Mouse (Mus musculus) inflammation-experienced regulatory T-cells, adult 6 months (primary cell): Measurements from ENCODE around the gene Tmem120b. TPM values are rescaled to one million over a fixed set of nuclear protein-coding genes. Genes with fewer than 3 reads are reported as not detected.

Experiments used
- ATAC-seq: one replicate; pipeline ENCODE4 v1.8.0; 2017
- polyA plus RNA-seq, 3 experiments: library from polyadenylated mRNA; unstranded; fragments of 100-300 nt; shearing (Covaris generic); gene quantifications; one replicate each; pipeline ENCODE4 v1.2.1; 2017

The Tmem120b gene
- polyA plus RNA-seq, 3 experiments from 2014 or later = 1.1 to 2.1 (median 1.5) TPM

DNA sequence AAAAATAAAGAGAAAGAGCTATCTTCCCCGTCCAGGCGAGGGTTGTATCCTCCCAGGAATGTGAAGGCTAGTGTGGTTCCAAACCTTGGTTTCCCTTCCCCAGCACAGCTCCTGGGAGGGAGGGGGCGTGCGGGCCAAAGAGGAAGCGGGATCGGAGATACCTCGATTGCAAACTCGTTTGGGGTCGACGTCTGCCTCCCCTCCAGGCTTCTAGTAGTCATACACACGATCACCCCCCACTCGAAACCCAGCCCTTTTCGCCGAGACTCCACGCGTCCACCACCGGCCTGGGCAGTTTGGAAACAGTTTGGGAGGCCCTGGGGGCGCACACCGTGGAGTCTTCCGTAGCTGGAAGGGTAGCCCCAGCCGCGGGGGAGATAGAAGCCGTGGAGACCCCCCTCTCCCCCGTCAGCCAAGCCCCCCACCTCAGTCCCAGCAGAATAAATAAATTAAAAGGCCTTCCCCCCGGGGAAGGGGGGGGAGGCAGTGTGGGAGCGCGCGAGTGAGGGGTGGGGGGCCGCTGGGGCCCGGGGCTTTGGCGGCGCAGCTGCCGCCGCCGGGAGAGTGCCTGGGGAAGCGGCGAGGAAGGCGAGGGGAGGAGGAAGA lies 73.4 kb downstream of the Tmem120b start:
- no peak for ATAC-seq

GRCm38 (mm10) chr5:123142161-123143157 lies 74.2 kb downstream of the Tmem120b start, which contains the start of gene Setd1b:
Gene Setd1b, plus strand, starts transcription at chr5:123142193.
- ATAC-seq = no peak

DNA sequence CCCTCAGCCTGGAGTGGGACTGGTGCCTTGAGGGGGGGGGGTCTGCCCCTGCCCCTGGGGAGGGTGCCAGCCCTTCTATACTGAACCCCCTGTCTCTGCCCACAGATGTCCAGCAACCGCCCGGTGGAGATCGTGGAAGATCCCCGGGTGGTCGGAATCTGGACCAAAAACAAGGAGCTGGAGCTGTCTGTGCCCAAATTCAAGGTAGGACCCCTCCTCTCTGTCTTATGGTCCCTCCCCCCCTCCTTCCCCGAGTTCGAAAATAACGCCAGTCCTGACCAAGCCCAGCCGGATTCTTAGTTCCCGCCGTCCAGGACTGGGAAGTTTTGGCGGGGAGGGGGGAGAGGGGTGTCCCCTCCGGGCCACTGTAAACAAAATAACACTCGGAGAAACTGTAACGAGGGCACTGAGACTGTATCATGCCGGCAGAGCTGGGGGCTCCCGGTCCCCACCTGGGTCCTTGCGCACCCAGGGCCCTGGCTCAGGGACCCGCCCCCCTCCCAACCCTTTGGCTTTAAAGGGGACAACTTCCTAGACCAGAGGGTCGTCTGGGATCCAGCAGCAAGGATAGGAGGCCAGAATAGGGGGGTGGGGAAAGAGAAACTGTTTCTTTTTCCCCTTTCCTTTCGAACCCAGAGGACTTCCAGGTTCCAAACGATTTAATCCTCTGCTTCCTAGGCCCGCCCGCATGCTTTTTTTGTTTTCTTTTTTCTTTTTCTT lies 75.2 kb downstream of the Tmem120b start:
- no peak for ATAC-seq

GRCm38 (mm10) chr5:123143971-123144745 lies 75.9 kb downstream of the Tmem120b start:
- no peak for ATAC-seq

GRCm38 (mm10) chr5:123144746-123145590 lies 76.8 kb downstream of the Tmem120b start:
- peak; percentile 26 for ATAC-seq

DNA sequence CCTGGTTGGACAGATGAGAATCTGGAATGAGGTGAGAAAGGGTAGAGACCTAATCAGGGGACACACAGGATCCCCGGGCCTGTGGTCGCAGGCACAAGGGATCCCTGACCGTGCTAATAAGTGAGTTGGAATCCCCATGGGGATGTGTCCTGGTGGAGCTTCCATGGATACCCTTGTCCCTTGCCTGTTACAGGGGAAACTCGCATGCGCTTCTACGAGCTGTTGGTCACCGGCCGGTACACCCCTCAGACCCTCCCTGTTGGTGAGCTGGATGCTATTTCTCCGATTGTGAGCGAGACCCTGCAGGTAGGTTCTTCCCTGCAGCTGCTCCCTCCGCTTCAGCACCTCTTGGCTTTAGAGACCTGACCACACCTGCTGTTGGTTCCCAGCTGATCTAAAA lies 78.1 kb downstream of the Tmem120b start:
- no peak for ATAC-seq

DNA sequence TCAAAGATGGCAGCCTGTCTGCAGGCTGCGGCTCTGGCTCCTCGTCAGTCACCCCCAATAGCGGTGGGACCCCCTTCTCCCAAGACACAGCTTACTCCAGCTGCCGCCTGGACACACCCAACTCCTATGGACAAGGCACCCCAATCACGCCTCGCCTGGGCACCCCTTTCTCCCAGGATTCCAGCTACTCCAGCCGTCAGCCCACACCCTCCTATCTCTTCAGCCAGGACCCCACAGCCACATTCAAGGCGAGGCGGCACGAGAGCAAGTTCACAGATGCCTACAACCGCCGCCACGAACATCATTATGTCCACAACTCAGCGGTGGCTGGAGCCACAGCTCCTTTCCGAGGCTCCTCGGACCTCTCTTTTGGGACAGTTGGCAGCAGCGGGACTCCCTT lies 79.4 kb downstream of the Tmem120b start:
- no peak for ATAC-seq

- no peak for ATAC-seq
Measured at GRCm38 (mm10) chr5:123148073-123148722, 80.0 kb downstream of the Tmem120b start.

DNA sequence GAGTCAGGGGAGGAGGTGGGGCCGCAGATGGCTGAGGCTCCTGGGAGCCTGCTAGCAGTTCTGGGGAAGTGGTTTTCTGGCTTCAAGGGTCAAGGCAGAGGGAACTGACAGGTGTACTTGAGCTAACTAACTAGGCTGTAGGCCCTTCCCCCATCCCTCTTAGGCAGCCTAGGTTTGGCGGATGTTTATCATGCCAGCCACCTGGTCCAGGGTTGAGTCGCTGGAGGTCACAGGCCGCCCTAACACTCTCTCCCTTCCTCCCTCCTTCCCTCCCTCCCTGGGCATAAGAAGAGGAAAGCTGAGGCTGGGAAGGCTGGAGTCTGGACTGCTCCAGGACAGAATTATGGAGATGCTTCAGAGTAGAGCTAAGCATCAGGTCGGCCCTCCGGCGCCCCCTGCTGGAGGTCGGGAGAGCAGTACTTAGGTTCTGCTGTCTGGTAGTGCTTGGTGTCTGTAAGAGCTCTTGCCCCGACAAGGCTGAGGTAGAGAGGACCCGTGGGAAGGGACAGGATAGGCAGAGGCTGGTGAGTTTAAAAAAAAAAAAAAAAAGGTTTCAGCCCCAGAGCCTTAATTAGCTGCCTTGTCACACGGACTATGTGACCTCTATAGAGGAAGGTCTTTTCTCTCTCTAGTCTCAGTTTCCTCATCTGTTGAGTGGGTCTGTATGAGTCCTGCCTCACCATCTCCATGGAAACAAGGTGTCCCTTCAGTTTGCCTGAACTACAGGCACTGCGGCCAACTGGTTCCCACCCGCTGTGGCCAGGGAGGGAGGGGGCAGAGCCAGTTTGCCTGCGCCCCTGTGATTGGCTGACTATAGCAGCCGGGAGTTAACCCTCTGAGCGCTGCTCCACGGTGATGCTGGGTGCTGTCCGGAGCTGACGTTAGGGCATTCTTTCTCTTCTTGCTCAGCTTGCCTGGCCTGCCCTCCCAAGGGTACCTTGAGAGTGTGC lies 81.5 kb downstream of the Tmem120b start:
- ATAC-seq = peak; percentile 61

DNA sequence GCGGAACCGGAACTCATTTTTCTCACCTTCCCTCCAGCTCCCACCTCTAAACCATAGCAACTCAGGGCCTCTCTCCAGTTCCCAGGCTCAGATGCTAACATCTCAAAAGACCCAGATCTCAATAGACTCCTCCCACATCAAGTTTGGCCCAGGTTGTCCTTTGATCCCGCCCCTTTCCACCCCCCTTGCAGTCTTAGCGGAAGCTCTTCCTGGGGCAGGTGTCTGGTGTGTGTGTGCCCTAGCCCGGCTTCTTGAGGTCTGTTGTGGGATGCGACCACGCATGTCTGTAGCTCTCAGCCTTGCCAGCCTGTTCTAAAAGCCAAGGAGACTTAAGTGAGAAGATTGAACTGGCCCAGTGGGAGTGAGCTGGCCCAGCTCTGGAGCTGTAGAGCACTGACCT lies 82.4 kb downstream of the Tmem120b start:
- peak; percentile 78 for ATAC-seq

DNA sequence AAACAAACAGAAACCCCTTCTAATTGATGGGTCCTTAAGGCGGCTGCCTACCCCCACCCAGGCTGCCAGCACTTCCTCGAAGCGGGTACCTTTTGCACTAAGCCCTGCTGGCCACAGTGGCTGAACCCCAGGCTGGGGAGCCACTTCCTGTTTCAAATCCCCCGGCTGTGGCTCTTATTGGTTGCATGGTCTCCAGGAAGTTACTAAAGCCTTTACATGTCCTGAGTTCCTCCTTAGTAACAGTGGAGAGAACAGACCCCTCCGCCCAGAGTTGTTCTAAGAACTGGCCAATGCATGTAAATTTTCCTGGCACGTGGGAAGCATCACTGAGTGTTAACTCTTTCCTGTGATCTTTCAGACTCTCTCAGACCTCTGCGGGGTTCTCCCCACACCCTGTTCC lies 82.9 kb downstream of the Tmem120b start:
- ATAC-seq = peak; percentile 78

DNA sequence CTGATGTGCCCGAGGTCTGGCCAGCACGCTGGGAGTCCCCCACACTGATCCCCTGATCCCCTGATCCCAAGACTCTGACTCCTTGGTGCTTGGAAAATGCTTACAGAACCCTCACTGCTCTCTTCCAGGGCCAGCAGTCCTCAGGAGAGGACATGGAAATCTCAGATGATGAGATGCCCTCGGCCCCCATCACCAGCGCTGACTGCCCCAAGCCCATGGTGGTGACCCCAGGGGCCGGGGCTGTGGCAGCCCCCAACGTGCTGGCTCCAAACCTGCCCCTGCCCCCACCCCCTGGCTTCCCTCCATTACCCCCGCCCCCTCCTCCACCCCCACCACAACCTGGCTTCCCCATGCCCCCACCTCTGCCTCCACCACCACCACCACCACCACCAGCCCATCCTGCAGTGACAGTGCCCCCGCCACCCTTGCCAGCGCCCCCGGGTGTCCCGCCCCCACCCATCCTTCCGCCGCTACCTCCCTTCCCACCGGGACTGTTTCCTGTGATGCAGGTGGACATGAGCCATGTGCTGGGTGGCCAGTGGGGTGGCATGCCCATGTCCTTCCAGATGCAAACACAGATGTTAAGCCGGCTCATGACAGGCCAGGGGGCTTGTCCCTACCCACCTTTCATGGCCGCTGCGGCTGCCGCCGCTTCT lies 83.6 kb downstream of the Tmem120b start:
- ATAC-seq = no peak

DNA sequence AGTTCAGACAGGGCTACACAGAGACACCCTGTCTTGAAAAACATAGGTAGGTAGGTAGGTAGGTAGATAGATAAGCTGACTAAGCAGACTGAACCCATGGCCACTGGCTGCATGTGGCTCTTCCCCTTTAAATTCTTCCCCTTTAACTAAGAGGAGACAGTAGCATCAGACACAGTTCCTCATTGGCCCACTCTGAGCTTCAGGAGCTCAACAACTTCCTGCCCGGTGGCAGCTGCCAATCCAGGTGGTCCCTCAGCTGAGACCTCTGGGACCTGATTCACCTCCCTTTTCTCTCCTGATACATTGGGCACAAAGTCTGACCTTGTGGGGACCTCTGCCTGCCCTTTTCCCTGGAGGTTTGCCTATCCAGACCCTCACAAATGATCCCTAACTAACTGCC lies 84.7 kb downstream of the Tmem120b start:
- no peak for ATAC-seq

- no peak for ATAC-seq
Measured at GRCm38 (mm10) chr5:123155425-123155824, 87.2 kb downstream of the Tmem120b start.

DNA sequence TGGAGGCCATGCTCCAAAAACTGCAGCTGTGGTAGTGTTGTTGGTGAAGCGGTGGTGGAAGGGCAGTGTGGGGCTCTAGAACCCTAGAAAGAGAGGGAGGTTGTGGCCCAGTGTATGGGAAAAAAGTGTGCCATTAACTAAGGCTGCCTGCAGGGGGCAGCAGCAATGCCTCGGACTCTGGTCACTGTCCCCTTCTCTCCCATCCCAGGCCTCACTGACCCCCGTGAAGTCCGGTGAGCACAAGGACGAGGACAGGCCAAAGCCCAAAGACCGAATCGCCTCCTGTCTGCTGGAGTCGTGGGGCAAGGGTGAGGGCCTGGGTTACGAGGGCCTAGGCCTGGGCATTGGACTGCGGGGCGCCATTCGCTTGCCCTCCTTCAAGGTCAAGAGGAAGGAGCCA lies 88.5 kb downstream of the Tmem120b start:
- no peak for ATAC-seq

DNA sequence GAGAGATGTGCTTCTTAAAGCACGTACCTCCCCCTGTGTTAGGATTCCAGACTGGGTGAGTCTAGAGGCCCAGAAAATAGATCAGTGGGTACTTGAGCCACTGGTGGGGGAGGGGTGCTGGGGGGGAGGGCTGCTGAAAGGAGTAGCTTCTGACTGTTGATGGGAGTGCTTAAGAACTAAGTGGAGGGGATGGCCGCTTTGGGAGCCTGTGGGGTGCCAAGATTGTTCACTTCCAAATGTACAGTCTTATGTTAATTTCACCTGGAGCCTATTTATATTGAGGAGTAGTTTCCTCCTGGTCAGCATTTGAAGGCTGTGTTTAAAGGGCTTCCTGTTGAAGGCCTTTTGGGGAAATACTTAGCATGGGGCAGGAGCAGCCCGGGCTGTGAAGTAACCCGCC lies 89.8 kb downstream of the Tmem120b start:
- ATAC-seq = no peak

DNA sequence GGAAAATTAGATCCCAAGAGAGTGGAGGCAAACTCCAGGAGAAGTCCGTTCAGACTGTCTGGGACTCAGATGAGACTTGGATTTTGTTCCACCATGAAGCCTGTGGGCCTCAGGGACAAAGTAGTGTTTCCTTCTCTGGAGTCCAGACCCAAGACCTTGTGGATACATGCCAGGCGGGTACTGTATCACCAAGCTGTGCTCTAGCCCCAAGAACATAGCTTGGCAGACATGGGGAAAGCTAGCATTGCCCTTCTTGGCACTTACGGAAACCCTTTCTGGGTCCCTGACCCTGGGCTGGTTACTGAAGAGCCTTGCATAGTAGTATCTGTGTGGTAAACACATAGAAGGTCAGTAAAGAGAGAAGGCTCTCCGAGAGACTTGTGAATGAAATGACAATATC lies 91.2 kb downstream of the Tmem120b start:
- no peak for ATAC-seq

GRCm38 (mm10) chr5:123159866-123160265 lies 91.7 kb downstream of the Tmem120b start:
- ATAC-seq = no peak

DNA sequence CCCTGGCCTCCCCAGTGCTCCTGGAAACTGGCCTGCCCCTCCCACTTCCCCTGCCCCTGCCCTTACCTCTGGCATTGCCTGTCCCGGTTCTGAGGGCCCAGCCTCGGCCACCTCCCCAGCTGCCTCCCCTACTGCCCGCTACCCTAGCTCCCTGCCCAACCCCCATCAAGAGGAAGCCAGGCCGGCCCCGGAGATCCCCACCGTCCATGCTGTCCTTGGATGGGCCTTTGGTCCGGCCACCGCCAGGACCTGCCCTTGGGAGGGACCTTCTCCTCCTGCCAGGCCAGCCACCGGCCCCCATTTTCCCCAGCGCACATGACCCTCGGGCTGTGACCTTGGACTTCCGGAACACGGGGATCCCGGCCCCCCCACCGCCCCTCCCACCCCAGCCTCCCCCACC lies 92.1 kb downstream of the Tmem120b start:
- no peak for ATAC-seq
